Mouse (Mus musculus) kidney, embryonic 15.5 days (tissue): ENCODE results near the gene Rel. TPM values are rescaled to one million over a fixed set of nuclear protein-coding genes. Genes with fewer than 3 reads are reported as not detected.
A peak's percentile ranks its signal among the peaks of the same experiment; 100 is the strongest.
"Not testable (repeated sequence)": the region's sequence is repeated elsewhere in the genome, so short reads cannot be mapped to it uniquely, and the experiment has no call there.

ENCODE experiments used
- ATAC-seq: fragments of 200-750 bp; cut with Nextera tagmentation; replicated peaks from 2 replicates; pipeline ENCODE4 v1.8.0; 2017; ENCODE audit warnings: moderate TSS enrichment; ENCODE audit not compliant: low FRiP score
- H3K27ac ChIP-seq: fragments of 300-500 bp; sonication (generic); 2 replicates; pipeline ENCODE4 v1.5.1; 2015; ENCODE audit warnings: mild to moderate bottlenecking, inconsistent platforms
- H3K27me3 ChIP-seq: fragments of 300-500 bp; sonication (generic); 2 replicates; pipeline ENCODE4 v1.6.1; 2015; ENCODE audit warnings: inconsistent platforms
- H3K36me3 ChIP-seq: fragments of 300-500 bp; sonication (generic); 2 replicates; pipeline ENCODE4 v1.6.1; 2015; ENCODE audit warnings: inconsistent platforms
- H3K4me1 ChIP-seq: fragments of 300-500 bp; sonication (generic); 2 replicates; pipeline ENCODE4 v1.6.1; 2015; ENCODE audit warnings: inconsistent platforms
- H3K4me2 ChIP-seq: fragments of 300-500 bp; sonication (generic); 2 replicates; pipeline ENCODE4 v1.6.1; 2015; ENCODE audit warnings: moderate library complexity, mild to moderate bottlenecking, inconsistent platforms
- H3K4me3 ChIP-seq: fragments of 300-500 bp; sonication (generic); replicated peaks from 2 replicates; pipeline ENCODE4 v1.5.1; 2015; ENCODE audit warnings: mild to moderate bottlenecking, inconsistent platforms
- H3K9ac ChIP-seq: fragments of 300-500 bp; sonication (generic); 2 replicates; pipeline ENCODE4 v1.6.1; 2015; ENCODE audit warnings: mild to moderate bottlenecking, inconsistent platforms
- H3K9me3 ChIP-seq: fragments of 300-500 bp; sonication (generic); replicated peaks from 2 replicates; pipeline ENCODE4 v1.6.1; 2016; ENCODE audit warnings: inconsistent platforms
- WGBS: fragments of 180-500 bp; shearing (Covaris S2); methylation state at CpG from one replicate; pipeline ENCODE4 v1.1.7; 2015; ENCODE audit warnings: mixed read lengths; 5-methylcytosine and 5-hydroxymethylcytosine counted together
- polyA plus RNA-seq: library from polyadenylated mRNA; unstranded; fragments of >200 nt; fragmentation: Nextera tagmentation; extraction: Ambion mirVana; gene quantifications from 2 replicates; pipeline ENCODE4 v1.2.1, GENCODE M21; 2015

The Rel gene
- 0.60 and 0.81 TPM in 2 replicates for polyA plus RNA-seq

- Histone ChIP-seq H3K36me3 (no peaks in the 10 kb centered on the region), H3K4me2 (peak within 1 kb of the TSS; percentile 91), H3K4me3 (peak within 1 kb of the TSS; percentile 89), H3K27ac (peak within 1 kb of the TSS; percentile 96), H3K4me1 (peaks cover 8% of the 10 kb centered on the region; the same call in 1 of the 2 replicates), H3K9ac (peak within 1 kb of the TSS; percentile 70), H3K27me3 (no peaks in the 10 kb centered on the region), H3K9me3 (no peaks in the 10 kb centered on the region)
- WGBS = under 1% methylated on average over 80 of the region's 88 CpGs
- peak; percentile 96 for ATAC-seq
Measured at GRCm38 (mm10) chr11:23770760-23771506, at the start of gene Rel. Rel (minus strand) TSS chr11:23770970.

DNA sequence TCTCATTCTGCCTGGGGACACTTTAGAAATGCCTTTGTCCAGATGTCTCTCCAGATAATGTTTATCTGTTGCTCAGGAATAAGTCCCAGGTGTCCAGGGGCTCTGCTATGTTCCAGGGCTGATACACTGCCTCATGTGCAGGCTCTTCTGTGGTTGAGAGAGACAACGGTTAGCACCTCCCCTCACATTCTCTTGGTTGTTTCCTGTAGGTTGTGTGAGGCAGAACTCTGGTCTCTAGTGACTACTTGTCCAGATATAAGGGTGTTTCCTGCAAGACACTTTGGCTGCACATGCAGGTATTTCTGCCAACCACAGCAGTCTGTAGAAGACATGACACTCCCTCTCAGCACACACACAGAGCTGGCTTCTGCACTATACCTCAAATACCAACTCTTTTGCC, 48.0 kb upstream of the Rel start:
- Histone ChIP-seq H3K4me3 (no peak overlapping the region), H3K9ac (no peak overlapping the region), H3K27me3 (no peaks in the 10 kb centered on the region), H3K4me1 (no peaks in the 10 kb centered on the region), H3K36me3 (no peaks in the 10 kb centered on the region), H3K4me2 (no peak overlapping the region), H3K9me3 (no peaks in the 10 kb centered on the region), H3K27ac (no peak overlapping the region)
- ATAC-seq = no peak
- 87% methylated on average over 1 of the region's 1 CpGs for WGBS

DNA sequence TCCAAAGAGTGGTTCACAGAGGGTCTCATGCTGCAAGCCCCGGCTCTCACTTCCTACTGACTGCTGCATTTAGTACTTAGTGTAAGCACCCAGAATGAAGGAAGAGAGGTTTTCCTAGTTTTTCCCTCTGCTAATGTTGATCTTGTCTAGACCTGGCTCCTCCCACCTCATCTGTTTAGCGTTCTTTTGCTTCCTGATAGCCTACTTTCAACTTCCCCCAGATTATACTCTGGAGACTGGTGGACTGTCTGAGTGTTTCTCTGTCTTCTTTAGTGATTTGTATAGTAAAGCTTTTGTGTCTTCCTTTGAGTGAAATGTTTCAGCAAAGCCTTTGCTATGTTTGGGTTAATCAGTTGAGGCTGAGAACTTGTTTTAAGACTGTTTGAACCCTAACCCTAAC, 40.0 kb upstream of the Rel start:
- Histone ChIP-seq H3K9me3 (no peaks in the 10 kb centered on the region), H3K36me3 (no peaks in the 10 kb centered on the region), H3K4me2 (no peak overlapping the region), H3K4me3 (no peak overlapping the region), H3K27ac (no peak overlapping the region), H3K27me3 (no peaks in the 10 kb centered on the region), H3K9ac (no peak overlapping the region), H3K4me1 (no peaks in the 10 kb centered on the region)
- ATAC-seq = no peak
- 59% methylated on average over 2 of the region's 2 CpGs for WGBS

DNA sequence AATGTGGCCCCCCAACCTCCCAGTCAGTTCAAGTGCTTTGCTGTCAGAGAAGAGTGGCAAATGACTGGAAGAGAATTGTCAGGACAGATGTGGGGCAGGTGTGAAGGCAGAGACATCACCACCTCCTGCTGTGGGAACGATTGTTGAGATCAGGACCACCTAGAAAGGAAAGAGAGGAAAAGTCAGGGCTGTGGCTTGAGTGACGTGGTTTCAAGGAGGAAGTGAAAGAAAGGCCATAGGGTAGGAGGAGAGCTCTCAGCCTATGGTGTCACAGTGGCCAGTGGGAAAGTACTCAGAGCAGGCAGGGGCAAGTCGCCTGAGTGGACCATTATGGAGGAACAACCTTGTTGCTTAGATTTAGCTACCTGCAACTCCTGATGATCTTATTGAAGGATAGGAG, 34.9 kb upstream of the Rel start:
- Histone ChIP-seq H3K9ac (no peak overlapping the region), H3K4me3 (no peak overlapping the region), H3K4me1 (no peaks in the 10 kb centered on the region), H3K4me2 (no peak overlapping the region), H3K27me3 (no peaks in the 10 kb centered on the region), H3K27ac (no peak overlapping the region), H3K36me3 (no peaks in the 10 kb centered on the region), H3K9me3 (no peaks in the 10 kb centered on the region)
- no peak for ATAC-seq
- 72% methylated on average over 3 of the region's 3 CpGs for WGBS

- no peak overlapping the region for H3K4me2 ChIP-seq
- H3K9ac ChIP-seq = no peak overlapping the region
- no peak for ATAC-seq
- no peaks in the 10 kb centered on the region for H3K9me3 ChIP-seq
- H3K36me3 ChIP-seq = no peaks in the 10 kb centered on the region
- no peak overlapping the region for H3K4me3 ChIP-seq
- H3K4me1 ChIP-seq = no peaks in the 10 kb centered on the region
- 73% methylated on average over 7 of the region's 7 CpGs for WGBS
- H3K27ac ChIP-seq = no peak overlapping the region
- no peaks in the 10 kb centered on the region for H3K27me3 ChIP-seq
Measured at GRCm38 (mm10) chr11:23803136-23803535, 32.4 kb upstream of the Rel start.

GRCm38 (mm10) chr11:23802256-23802655, 31.5 kb upstream of the Rel start:
- ATAC-seq = no peak
- no peaks in the 10 kb centered on the region for H3K9me3 ChIP-seq
- WGBS = 86% methylated on average over 1 of the region's 1 CpGs
- no peaks in the 10 kb centered on the region for H3K4me1 ChIP-seq
- H3K36me3 ChIP-seq = no peaks in the 10 kb centered on the region
- no peak overlapping the region for H3K27ac ChIP-seq
- H3K9ac ChIP-seq = no peak overlapping the region
- no peak overlapping the region for H3K4me2 ChIP-seq
- H3K27me3 ChIP-seq = no peaks in the 10 kb centered on the region
- no peak overlapping the region for H3K4me3 ChIP-seq

DNA sequence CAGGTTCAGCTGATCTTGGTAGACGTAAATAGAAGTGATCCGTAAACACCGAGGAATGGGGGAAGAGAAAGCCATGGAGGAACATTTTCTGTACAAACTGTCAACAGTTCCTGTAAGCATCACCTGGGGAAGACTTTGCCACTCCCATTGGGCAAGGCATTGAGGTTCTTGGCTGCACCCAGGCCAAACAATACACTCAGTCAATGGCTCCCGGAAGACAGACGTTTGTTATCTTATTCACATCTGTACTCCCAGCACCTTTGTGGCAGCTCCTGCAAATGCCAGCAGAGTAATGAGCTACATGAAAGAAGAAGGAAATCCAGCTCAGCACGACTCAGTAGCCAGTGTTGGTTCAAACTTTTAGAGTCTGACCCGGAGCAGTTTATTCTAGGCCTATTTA, 31.1 kb upstream of the Rel start:
- H3K4me3 ChIP-seq = no peak overlapping the region
- H3K27ac ChIP-seq = no peak overlapping the region
- H3K4me1 ChIP-seq = no peaks in the 10 kb centered on the region
- H3K9ac ChIP-seq = no peak overlapping the region
- WGBS = 73% methylated on average over 7 of the region's 7 CpGs
- no peaks in the 10 kb centered on the region for H3K36me3 ChIP-seq
- no peaks in the 10 kb centered on the region for H3K9me3 ChIP-seq
- no peak overlapping the region for H3K4me2 ChIP-seq
- no peaks in the 10 kb centered on the region for H3K27me3 ChIP-seq
- no peak for ATAC-seq

- ATAC-seq, H3K4me2 ChIP-seq, H3K27me3 ChIP-seq, H3K4me3 ChIP-seq, H3K4me1 ChIP-seq, H3K9me3 ChIP-seq, H3K36me3 ChIP-seq, H3K27ac ChIP-seq, H3K9ac ChIP-seq: not testable (repeated sequence)
- WGBS = 85% methylated on average over 5 of the region's 5 CpGs
Measured at GRCm38 (mm10) chr11:23783677-23784076, 12.9 kb upstream of the Rel start.

DNA sequence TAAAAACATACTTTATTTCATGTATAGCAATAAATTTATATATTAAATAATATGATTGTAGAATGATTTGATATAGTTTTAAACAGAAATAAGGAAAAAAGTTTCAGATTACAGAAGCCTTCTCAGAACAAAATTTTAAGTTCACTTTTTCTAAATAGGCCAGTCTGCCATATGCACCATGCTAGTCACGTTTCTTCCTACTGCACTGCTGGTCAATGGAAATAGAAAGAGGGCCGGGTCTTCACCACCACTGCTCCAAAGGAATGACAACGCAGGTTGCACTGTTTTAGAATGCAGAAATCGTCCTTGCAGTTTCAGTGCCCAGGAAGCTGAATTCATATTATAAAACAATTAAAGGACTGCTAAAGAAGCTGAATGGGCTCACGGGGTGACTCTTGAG, 12.3 kb upstream of the Rel start:
- Histone ChIP-seq H3K4me2 (no peak overlapping the region), H3K27me3 (no peaks in the 10 kb centered on the region), H3K4me1 (no peaks in the 10 kb centered on the region), H3K36me3 (no peaks in the 10 kb centered on the region), H3K27ac (no peak overlapping the region), H3K4me3 (no peak overlapping the region), H3K9ac (no peak overlapping the region), H3K9me3 (no peaks in the 10 kb centered on the region)
- WGBS = 77% methylated on average over 5 of the region's 5 CpGs
- no peak for ATAC-seq

- H3K9ac ChIP-seq = no peak overlapping the region
- H3K4me1 ChIP-seq = no peaks in the 10 kb centered on the region
- H3K36me3 ChIP-seq = no peaks in the 10 kb centered on the region
- H3K4me3 ChIP-seq = no peak overlapping the region
- H3K27ac ChIP-seq = no peak overlapping the region
- WGBS = 63% methylated on average over 3 of the region's 3 CpGs
- H3K9me3 ChIP-seq = no peaks in the 10 kb centered on the region
- no peak overlapping the region for H3K4me2 ChIP-seq
- no peaks in the 10 kb centered on the region for H3K27me3 ChIP-seq
- ATAC-seq = no peak
Measured at GRCm38 (mm10) chr11:23782038-23782437, 11.3 kb upstream of the Rel start.

- Histone ChIP-seq H3K4me2 (no peak overlapping the region), H3K9ac (no peak overlapping the region), H3K4me1 (no peaks in the 10 kb centered on the region), H3K27ac (no peak overlapping the region), H3K4me3 (no peak overlapping the region), H3K36me3 (no peaks in the 10 kb centered on the region), H3K9me3 (no peaks in the 10 kb centered on the region), H3K27me3 (no peaks in the 10 kb centered on the region)
- WGBS = 83% methylated on average over 8 of the region's 8 CpGs
- ATAC-seq = no peak
Measured at GRCm38 (mm10) chr11:23778787-23779201, 8.0 kb upstream of the Rel start.

GRCm38 (mm10) chr11:23772471-23772870, 1.7 kb upstream of the Rel start:
- no peaks in the 10 kb centered on the region for H3K36me3 ChIP-seq
- H3K4me3 ChIP-seq = no peak overlapping the region
- 42% methylated on average over 1 of the region's 1 CpGs for WGBS
- ATAC-seq = no peak
- H3K27me3 ChIP-seq = no peaks in the 10 kb centered on the region
- H3K9ac ChIP-seq = no peak overlapping the region
- no peaks in the 10 kb centered on the region for H3K9me3 ChIP-seq
- H3K4me2 ChIP-seq = no peak overlapping the region
- H3K27ac ChIP-seq = no peak overlapping the region
- peaks cover 8% of the 10 kb centered on the region; the same call in 1 of the 2 replicates for H3K4me1 ChIP-seq
